Mouse (Mus musculus): ENCODE data around the gene Alox12e.

DNA sequence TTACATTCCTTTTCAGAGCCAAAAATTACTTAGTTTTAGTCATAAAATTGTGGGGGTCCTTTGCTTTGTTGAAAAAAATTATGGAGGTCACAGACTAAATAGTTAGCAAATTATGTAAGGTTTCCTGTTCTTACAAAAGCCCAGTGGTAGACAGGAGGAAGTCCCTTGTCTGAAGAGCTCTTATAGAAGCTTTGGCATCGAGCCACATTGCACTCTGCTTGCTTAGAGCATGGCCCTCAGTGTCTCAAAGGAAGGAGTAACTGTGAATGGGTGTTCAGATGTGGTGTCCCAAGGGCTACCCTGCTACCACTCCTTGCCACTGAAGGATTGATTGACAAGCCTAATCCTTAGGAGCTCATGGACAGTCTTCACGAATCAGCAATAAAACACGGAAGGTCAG, 42.0 kb downstream of the Alox12e start:
- no peak for TF ChIP-seq POLR2A (IDR thresholded peaks at IDR 0.05; ENCODE audit: insufficient read depth, low read depth, low read length)
- no peak for TF ChIP-seq CTCF (IDR thresholded peaks at IDR 0.05)
- TF ChIP-seq EP300 (IDR thresholded peaks at IDR 0.05; ENCODE audit: insufficient read depth, low read depth, low read length): no peak

Measured in heart, adult 2 months (tissue).